Mouse (Mus musculus) erythroid progenitor cell, adult 5-6 weeks (primary cell): Measurements from ENCODE around the gene Upk2. TPM values are rescaled to one million over a fixed set of nuclear protein-coding genes. Genes with fewer than 3 reads are reported as not detected.
"Not testable (repeated sequence)": the region's sequence is repeated elsewhere in the genome, so short reads cannot be mapped to it uniquely, and the experiment has no call there.

Source experiments
- ATAC-seq: replicated peaks from 2 replicates; pipeline ENCODE4 v1.8.0; 2016; ENCODE audit warnings: moderate number of reproducible peaks, mild to moderate bottlenecking, moderate TSS enrichment, inconsistent platforms; ENCODE audit not compliant: poor library complexity, low FRiP score, severe bottlenecking
- total RNA-seq, 2 experiments: library from RNA; stranded (forward) in 1 of 2; stranded (reverse) in 1 of 2; fragments of 150-400 nt in 1 of 2; fragments of 186-747, 209-891 nt in 1 of 2; gene quantifications; 2 replicates each; pipeline versions ENCODE4 v1.2.3 to v1.2.4; 2015 to 2017; ENCODE audit warnings: low replicate concordance in 2 of 2

Gene Upk2
- total RNA-seq, 2 experiments from 2014 or later: not detected

DNA sequence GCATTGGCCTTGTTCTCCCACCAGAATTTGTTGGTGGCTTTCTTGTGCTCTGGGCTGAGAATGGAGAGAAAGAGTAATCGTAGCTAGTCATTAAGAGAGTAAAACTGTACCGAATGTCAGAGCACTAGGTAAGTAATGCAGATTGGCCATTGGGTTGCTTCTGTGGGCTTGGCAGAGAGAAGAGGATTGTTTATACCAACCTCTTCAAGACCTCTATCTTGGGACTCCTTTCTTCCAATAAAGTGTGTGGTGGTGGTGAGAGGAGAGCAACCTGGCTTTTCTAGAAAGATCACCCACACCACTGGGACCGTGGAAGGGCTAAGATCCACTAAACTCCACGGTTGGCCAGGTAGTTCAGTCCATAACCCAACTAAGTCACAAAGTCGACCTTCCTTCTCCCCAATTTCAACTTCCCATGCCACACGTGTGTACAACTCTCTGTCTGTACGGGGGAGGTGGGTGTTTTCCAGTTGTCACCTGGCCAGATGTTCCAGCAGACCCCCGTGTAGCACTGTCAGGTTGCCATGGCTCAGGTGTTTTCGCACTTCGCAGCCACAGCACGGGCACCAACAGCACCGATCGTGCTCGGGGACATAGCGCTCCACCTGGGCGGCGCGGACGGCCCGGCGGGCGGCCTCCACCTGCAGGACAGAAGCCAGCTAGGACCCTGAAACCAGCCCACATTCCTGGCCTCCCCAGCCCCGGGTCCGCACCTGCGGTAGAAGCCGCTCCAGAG, 37.5 kb downstream of the Upk2 start:
- peak; percentile 72 for ATAC-seq

DNA sequence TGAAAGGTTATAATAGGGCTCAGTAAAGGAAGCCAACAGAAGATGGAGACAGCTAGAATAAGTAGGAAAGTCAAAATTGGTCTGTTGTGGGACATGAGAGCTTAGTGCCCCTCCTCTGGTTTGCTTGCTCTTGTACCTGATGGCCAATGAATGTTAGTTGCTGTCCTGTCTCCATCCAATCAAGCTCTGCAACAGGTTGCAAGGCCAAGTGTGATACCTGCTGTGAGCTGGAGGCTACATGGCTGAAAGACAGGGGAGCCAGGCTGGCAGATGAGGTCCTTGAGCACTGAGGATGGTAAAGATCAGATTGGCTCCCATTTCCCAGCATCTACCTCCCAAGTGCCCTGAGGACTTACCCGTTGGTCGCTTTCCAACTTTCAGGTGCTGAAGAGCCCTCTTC, 42.0 kb downstream of the Upk2 start:
- no peak for ATAC-seq

DNA sequence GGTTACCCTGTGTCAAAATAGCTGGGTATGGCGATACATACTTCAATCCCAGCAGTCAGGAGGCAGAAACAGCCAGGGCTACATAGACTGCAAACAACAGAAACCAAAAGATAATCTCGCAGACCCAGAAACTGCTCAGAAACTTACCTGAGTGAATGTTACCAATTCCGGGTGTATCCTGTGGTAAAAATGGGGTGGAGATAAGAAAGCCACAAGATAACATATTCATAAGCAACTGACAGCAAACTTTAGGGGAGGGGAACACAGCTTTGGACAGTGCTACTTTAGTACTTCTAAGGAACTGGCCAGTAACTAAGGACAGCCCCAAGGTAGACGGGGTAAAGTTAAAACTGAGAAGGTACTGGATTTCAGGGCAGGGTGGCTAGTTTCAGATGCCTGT, 42.5 kb downstream of the Upk2 start:
- no peak for ATAC-seq

DNA sequence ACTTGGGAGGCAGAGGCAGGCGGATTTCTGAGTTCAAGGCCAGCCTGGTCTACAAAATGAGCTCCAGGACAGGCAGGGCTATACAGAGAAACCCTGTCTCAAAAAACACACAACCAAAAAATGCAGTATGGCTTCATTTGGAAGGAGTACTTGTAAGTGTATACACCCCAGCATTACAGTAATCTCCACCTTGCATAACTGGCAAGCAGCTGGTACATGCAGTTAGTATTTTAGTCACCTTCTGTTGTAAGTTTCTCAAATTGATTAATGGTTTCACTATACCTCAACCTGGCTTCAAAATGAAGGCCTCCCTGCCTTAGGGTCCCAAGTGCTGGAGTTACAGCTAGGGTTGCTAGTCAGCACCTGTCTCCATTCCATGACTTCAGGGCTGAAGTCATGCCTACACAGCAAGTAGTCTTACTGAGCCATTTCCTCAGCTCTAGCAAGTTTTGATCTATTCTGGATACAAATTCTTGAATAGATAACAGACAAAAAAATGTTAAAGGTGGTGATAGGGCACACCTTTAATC, 43.1 kb downstream of the Upk2 start:
- ATAC-seq: no peak

DNA sequence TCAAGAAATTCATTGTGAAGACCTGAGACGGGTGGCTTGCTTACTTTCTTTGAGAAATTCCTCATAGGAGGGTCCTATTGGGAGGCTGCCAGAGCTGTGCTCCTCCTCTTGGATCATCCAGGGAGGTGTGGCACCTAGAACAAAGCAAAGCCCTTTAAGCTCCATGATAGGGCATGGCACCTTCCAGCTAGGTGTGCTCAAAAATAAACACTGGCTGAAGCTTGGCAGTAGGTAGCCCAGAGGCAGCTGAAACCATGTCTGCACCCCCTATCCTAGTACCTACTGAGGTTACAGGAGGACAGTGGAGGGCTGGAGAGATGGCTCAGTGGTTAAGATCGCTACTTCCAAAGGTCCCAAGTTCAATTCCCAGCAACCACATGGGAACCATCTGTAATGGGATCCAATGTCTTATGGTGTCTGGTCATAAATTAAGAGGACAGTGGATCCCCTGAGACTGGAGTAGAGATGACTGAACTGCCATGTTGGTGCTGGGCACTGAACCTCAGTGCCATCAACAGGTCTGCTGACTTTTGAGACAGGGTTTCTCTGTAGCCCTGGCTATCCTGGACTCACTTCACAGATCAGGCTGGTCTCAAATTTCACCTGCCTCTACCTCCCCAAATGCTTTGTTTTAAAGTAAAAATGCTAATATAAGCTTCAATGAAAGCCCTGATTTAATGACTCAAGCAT, 44.0 kb downstream of the Upk2 start:
- ATAC-seq: no peak

DNA sequence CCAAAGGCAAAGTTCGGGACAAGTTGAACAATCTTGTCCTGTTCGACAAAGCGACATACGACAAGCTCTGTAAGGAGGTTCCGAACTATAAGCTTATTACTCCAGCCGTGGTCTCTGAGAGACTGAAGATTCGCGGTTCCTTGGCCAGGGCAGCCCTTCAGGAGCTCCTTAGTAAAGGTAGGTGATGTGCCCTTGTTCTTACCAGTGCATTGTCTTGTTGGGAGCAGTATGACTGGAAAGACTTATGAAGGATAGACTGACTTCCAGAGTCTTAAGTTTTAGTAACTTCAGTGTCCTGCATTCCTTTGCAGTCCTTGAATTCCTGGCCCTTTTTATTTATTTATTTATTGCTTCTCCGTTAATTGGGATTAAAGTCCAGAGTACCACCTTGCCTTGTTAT, 46.1 kb downstream of the Upk2 start:
- ATAC-seq: not testable (repeated sequence)

DNA sequence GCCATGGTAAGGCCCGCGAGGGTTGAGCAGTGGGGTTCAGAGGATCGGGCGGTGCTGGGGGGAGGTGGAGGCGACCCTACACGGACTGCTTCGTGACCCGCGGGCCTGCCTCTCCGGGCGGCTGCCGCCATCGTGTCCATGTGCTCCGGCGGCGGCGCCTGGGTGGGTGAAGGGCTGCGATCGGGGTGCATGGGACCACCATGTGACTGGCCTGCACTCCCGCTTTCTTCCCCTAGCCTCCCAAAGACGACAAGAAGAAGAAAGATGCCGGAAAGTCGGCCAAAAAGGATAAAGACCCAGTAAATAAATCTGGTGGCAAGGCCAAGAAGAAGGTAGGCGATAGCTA, 47.1 kb downstream of the Upk2 start:
- ATAC-seq: peak; percentile 48

DNA sequence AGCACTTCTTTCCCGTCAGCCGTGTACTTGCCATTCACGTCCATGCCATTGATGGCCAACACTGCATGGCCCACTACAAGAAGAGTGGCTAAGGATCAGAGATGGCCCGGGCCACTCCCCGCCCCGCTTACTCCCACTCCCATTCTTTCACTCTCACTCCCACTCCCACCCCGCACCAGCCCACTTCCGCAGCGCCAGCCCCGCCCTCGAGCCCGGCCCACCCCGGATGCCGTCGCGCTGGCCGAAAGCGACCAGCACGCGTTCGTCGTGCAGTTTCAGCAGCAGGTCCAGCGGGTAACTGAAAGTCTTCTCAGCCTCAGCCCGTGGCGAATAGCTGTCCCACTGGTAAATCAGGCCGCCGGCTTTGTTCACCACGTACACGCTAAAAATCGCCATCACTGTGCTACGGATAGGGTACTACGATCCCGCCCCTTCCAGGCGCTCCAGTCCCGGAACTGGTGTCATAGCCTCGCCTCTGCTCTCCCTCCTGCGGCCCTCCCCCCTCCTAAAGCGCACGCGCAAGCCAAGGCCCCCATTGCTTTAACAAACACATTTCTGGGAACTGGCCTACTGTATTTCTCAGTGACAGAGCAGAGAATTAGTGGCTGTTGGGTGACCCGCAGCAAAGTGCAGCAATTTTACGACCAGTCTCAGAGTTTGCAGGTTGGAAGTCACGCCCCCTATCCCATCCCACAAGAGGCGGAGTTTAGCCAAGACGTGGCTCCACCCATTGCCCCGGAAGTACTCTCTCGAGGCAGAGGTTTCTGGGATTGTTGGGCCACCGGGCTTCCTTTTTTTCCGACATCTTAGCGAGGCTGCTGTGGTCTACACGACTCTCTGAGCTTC, 47.6 kb downstream of the Upk2 start, which contains the start of the genes Rps25 and Trappc4:
Gene Rps25 (plus strand): TSS at position 234 of the 846 bp plus-strand sequence.
Gene Trappc4 (minus strand): TSS at position 695 of the 846 bp plus-strand sequence.
- peak; percentile 97 for ATAC-seq

DNA sequence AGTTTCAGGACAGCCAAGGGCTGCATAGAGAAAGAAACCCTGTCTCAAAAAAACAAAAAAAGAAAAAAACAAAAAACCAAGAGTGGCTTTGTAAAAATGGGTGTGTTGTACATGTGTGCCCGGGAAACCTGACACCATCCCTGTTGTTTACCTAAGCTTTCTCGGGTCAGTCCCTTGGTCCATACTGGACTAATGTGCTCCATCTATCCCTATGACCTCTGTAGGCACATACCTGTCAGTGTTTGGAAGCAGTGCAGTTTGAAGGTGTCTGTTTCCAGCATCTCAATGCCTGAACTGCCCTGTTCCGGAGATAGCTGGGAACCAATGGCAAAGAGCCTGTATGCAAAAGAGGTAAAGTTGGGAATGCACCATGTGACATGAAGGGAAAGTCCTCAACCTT, 49.8 kb downstream of the Upk2 start:
- ATAC-seq: no peak

Other genes with a start within 250 kb of the Upk2 start
- gene Cbl, start 220.9 kb downstream of the Upk2 start, total RNA-seq (2015; ENCODE audit: low replicate concordance): 43.2 TPM in 2 replicates
- 16.2 and 21.3 TPM in 2 replicates for gene Cbl, start 220.9 kb downstream of the Upk2 start, total RNA-seq (2017; ENCODE audit: low replicate concordance)
- gene Ccdc153, start 214.3 kb downstream of the Upk2 start, total RNA-seq (2015; ENCODE audit: low replicate concordance): not detected in 2 replicates
- not detected in 2 replicates for gene Ccdc153, start 214.3 kb downstream of the Upk2 start, total RNA-seq (2017; ENCODE audit: low replicate concordance)
- gene Pdzd3, start 203.5 kb downstream of the Upk2 start, total RNA-seq (2015; ENCODE audit: low replicate concordance): not detected in 2 replicates
- not detected in 2 replicates for gene Pdzd3, start 203.5 kb downstream of the Upk2 start, total RNA-seq (2017; ENCODE audit: low replicate concordance)
- 0.84 and 2.5 TPM in 2 replicates for gene Nlrx1, start 186.4 kb downstream of the Upk2 start, total RNA-seq (2015; ENCODE audit: low replicate concordance)
- 1.2 and 2.6 TPM in 2 replicates for gene Nlrx1, start 186.4 kb downstream of the Upk2 start, total RNA-seq (2017; ENCODE audit: low replicate concordance)
- 314 and 326 TPM in 2 replicates for gene Abcg4, start 166.4 kb downstream of the Upk2 start, total RNA-seq (2015; ENCODE audit: low replicate concordance)
- 111 and 113 TPM in 2 replicates for gene Abcg4, start 166.4 kb downstream of the Upk2 start, total RNA-seq (2017; ENCODE audit: low replicate concordance)
- gene Hinfp, start 149.3 kb downstream of the Upk2 start, total RNA-seq (2015; ENCODE audit: low replicate concordance): 37.5 and 59.1 TPM in 2 replicates
- 35.2 and 65.6 TPM in 2 replicates for gene Hinfp, start 149.3 kb downstream of the Upk2 start, total RNA-seq (2017; ENCODE audit: low replicate concordance)
- gene C2cd2l, start 134.7 kb downstream of the Upk2 start, total RNA-seq (2015; ENCODE audit: low replicate concordance): 46.1 and 54.8 TPM in 2 replicates
- 70.0 and 83.0 TPM in 2 replicates for gene C2cd2l, start 134.7 kb downstream of the Upk2 start, total RNA-seq (2017; ENCODE audit: low replicate concordance)
- 5.4 and 11.5 TPM in 2 replicates for gene Dpagt1, start 129.0 kb downstream of the Upk2 start, total RNA-seq (2015; ENCODE audit: low replicate concordance)
- 1.0 and 7.8 TPM in 2 replicates for gene Dpagt1, start 129.0 kb downstream of the Upk2 start, total RNA-seq (2017; ENCODE audit: low replicate concordance)
- 455 and 495 TPM in 2 replicates for gene H2afx, start 120.3 kb downstream of the Upk2 start, total RNA-seq (2015; ENCODE audit: low replicate concordance)
- gene H2afx, start 120.3 kb downstream of the Upk2 start, total RNA-seq (2017; ENCODE audit: low replicate concordance): 1,704 and 2,100 TPM in 2 replicates
- 2,720 and 2,790 TPM in 2 replicates for gene Hmbs, start 110.7 kb downstream of the Upk2 start, total RNA-seq (2015; ENCODE audit: low replicate concordance)
- 1,215 and 1,747 TPM in 2 replicates for gene Hmbs, start 110.7 kb downstream of the Upk2 start, total RNA-seq (2017; ENCODE audit: low replicate concordance)
- gene Vps11, start 93.3 kb downstream of the Upk2 start, total RNA-seq (2015; ENCODE audit: low replicate concordance): 2.5 and 6.7 TPM in 2 replicates
- gene Vps11, start 93.3 kb downstream of the Upk2 start, total RNA-seq (2017; ENCODE audit: low replicate concordance): 9.5 and 15.7 TPM in 2 replicates
- 15.1 and 40.0 TPM in 2 replicates for gene Hyou1, start 75.5 kb downstream of the Upk2 start, total RNA-seq (2015; ENCODE audit: low replicate concordance)
- gene Hyou1, start 75.5 kb downstream of the Upk2 start, total RNA-seq (2017; ENCODE audit: low replicate concordance): 25.1 and 34.4 TPM in 2 replicates
- 0.72 and 5.0 TPM in 2 replicates for gene Slc37a4, start 58.1 kb downstream of the Upk2 start, total RNA-seq (2015; ENCODE audit: low replicate concordance)
- gene Slc37a4, start 58.1 kb downstream of the Upk2 start, total RNA-seq (2017; ENCODE audit: low replicate concordance): 9.1 and 16.1 TPM in 2 replicates
- gene Rps25, start 47.8 kb downstream of the Upk2 start, total RNA-seq (2015; ENCODE audit: low replicate concordance): 682 and 851 TPM in 2 replicates
- 327 and 425 TPM in 2 replicates for gene Rps25, start 47.8 kb downstream of the Upk2 start, total RNA-seq (2017; ENCODE audit: low replicate concordance)
- gene Trappc4, start 47.4 kb downstream of the Upk2 start, total RNA-seq (2015; ENCODE audit: low replicate concordance): 19.5 and 34.8 TPM in 2 replicates
- gene Trappc4, start 47.4 kb downstream of the Upk2 start, total RNA-seq (2017; ENCODE audit: low replicate concordance): 5.8 and 52.0 TPM in 2 replicates
- 32.1 and 61.2 TPM in 2 replicates for gene Ccdc84, start 36.4 kb downstream of the Upk2 start, total RNA-seq (2015; ENCODE audit: low replicate concordance)
- 25.3 and 25.9 TPM in 2 replicates for gene Ccdc84, start 36.4 kb downstream of the Upk2 start, total RNA-seq (2017; ENCODE audit: low replicate concordance)
- not detected in 2 replicates for gene Foxr1, start 13.8 kb downstream of the Upk2 start, total RNA-seq (2015; ENCODE audit: low replicate concordance)
- not detected in 2 replicates for gene Foxr1, start 13.8 kb downstream of the Upk2 start, total RNA-seq (2017; ENCODE audit: low replicate concordance)
- gene Bcl9l, start 27.8 kb upstream of the Upk2 start, total RNA-seq (2015; ENCODE audit: low replicate concordance): 0.36 and 2.5 TPM in 2 replicates
- gene Bcl9l, start 27.8 kb upstream of the Upk2 start, total RNA-seq (2017; ENCODE audit: low replicate concordance): 1.2 and 1.7 TPM in 2 replicates
- 0.42 and 1.4 TPM in 2 replicates for gene Cxcr5, start 106.9 kb upstream of the Upk2 start, total RNA-seq (2015; ENCODE audit: low replicate concordance)
- gene Cxcr5, start 106.9 kb upstream of the Upk2 start, total RNA-seq (2017; ENCODE audit: low replicate concordance): 1.8 TPM in 1 of 2 replicates, not detected in the other
- 40.0 and 59.5 TPM in 2 replicates for gene Ddx6, start 149.9 kb upstream of the Upk2 start, total RNA-seq (2015; ENCODE audit: low replicate concordance)
- 79.5 and 91.5 TPM in 2 replicates for gene Ddx6, start 149.9 kb upstream of the Upk2 start, total RNA-seq (2017; ENCODE audit: low replicate concordance)
- not detected in 2 replicates for gene Treh, start 218.3 kb upstream of the Upk2 start, total RNA-seq (2015; ENCODE audit: low replicate concordance)
- gene Treh, start 218.3 kb upstream of the Upk2 start, total RNA-seq (2017; ENCODE audit: low replicate concordance): not detected in 2 replicates